Mouse (Mus musculus): Measurements from ENCODE around the gene Angptl8. TPM values are rescaled to one million over a fixed set of nuclear protein-coding genes. Genes with fewer than 3 reads are reported as not detected.
"Not testable (repeated sequence)": the region's sequence is repeated elsewhere in the genome, so short reads cannot be mapped to it uniquely, and the experiment has no call there.

The Angptl8 gene
- total RNA-seq (2012; rRNA removed), result 0.48 TPM in 1 of 2 replicates, not detected in the other

GRCm38 (mm10) chr9:21835258-21835912 is at the start of gene Angptl8:
Gene Angptl8 (plus strand): TSS chr9:21835510.
- no peak for DNase-seq (ENCODE audit: low read depth, low spot score)
- Histone ChIP-seq H3K36me3 (ENCODE audit: control insufficient read depth, insufficient read depth, low read length, poor library complexity, severe bottlenecking) (peaks cover 81% of the 10 kb centered on the region), H3K27ac (ENCODE audit: insufficient read depth, low read depth, low read length, poor library complexity, severe bottlenecking) (no peak within 1 kb of the TSS), H3K4me1 (ENCODE audit: control insufficient read depth in 2 of 2, insufficient read depth in 2 of 2, low read length in 2 of 2, poor library complexity in 1 of 2) (peaks cover 3 to 30% of the 10 kb centered on the region in 2 experiments; a peak in 3 of 4 replicates), H3K9me3 (ENCODE audit: control insufficient read depth, insufficient read depth, low read depth, low read length) (no peaks in the 10 kb centered on the region), H3K4me3 (ENCODE audit: insufficient read depth in 1 of 2, low read depth in 1 of 2, low read length in 2 of 2, poor library complexity in 1 of 2, severe bottlenecking in 1 of 2) (no peak within 1 kb of the TSS), H3K9ac (ENCODE audit: insufficient read depth, low read depth, low read length, poor library complexity, severe bottlenecking) (peak within 1 kb of the TSS; percentile 8; the same call in 1 of the 2 replicates)
- TF ChIP-seq MAFK (IDR thresholded peaks at IDR 0.05; ENCODE audit: insufficient read depth, low read depth, low read length) (no peak), HCFC1 (IDR thresholded peaks at IDR 0.05; ENCODE audit: borderline replicate concordance, insufficient read depth, low read length) (no peak), CHD2 (IDR thresholded peaks at IDR 0.05; ENCODE audit: low read depth, low read length) (no peak), ZC3H11A (IDR thresholded peaks at IDR 0.05; ENCODE audit: borderline replicate concordance, low read depth, low read length) (no peak), ZNF384 (IDR thresholded peaks at IDR 0.05; ENCODE audit: low read depth, low read length) (no peak)
- in situ Hi-C loops (cut with MboI; ENCODE audit: low sequenced_read_pairs in 2 of 2, unreplicated experiment in 2 of 2), result no loop called here

- Histone ChIP-seq H3K36me3 (ENCODE audit: control insufficient read depth, insufficient read depth, low read length, poor library complexity, severe bottlenecking) (peaks cover 27% of the 10 kb centered on the region), H3K27ac (ENCODE audit: insufficient read depth, low read depth, low read length, poor library complexity, severe bottlenecking) (0 out of 2 replicates have a peak overlapping the region, but pooled peaks have one; percentile 39)
- not testable (repeated sequence) for DNase-seq (ENCODE audit: low read depth, low spot score)
Observed at GRCm38 (mm10) chr9:21786309-21786708, 49.0 kb upstream of the Angptl8 start.

GRCm38 (mm10) chr9:21786906-21787305 is 48.4 kb upstream of the Angptl8 start:
- peak overlapping the region; percentile 83 for H3K27ac ChIP-seq (ENCODE audit: insufficient read depth, low read depth, low read length, poor library complexity, severe bottlenecking)
- 0 out of 4 replicates have a peak overlapping the region, but pooled peaks of 1 of the 2 experiments have one; percentile 3 for H3K4me3 ChIP-seq (ENCODE audit: insufficient read depth in 1 of 2, low read depth in 1 of 2, low read length in 2 of 2, poor library complexity in 1 of 2, severe bottlenecking in 1 of 2)

More at GRCm38 (mm10) chr9:21786309-21786708, 49.0 kb upstream of the Angptl8 start:
- not testable (repeated sequence) for H3K9ac ChIP-seq (ENCODE audit: insufficient read depth, low read depth, low read length, poor library complexity, severe bottlenecking); H3K9me3 ChIP-seq (ENCODE audit: control insufficient read depth, insufficient read depth, low read depth, low read length); H3K4me3 ChIP-seq (ENCODE audit: insufficient read depth in 1 of 2, low read depth in 1 of 2, low read length in 2 of 2, poor library complexity in 1 of 2, severe bottlenecking in 1 of 2)
- TF ChIP-seq ZNF384 (IDR thresholded peaks at IDR 0.05; ENCODE audit: low read depth, low read length), result peak; percentile 64; the same call in 1 of the 2 replicates
- peaks cover 6 to 10% of the 10 kb centered on the region in 2 experiments for H3K4me1 ChIP-seq (ENCODE audit: control insufficient read depth in 2 of 2, insufficient read depth in 2 of 2, low read length in 2 of 2, poor library complexity in 1 of 2)
- in situ Hi-C loops (cut with MboI; ENCODE audit: low sequenced_read_pairs in 2 of 2, unreplicated experiment in 2 of 2), result loop anchor here in 1 of 2 experiments (10.0 kb wide), 1 partner anchor 438 kb away; the partner anchor contains the start of gene Zfp809

GRCm38 (mm10) chr9:21787654-21788053 is 47.7 kb upstream of the Angptl8 start:
- Histone ChIP-seq H3K27ac (ENCODE audit: insufficient read depth, low read depth, low read length, poor library complexity, severe bottlenecking) (peak overlapping the region; percentile 83), H3K4me1 (ENCODE audit: control insufficient read depth in 2 of 2, insufficient read depth in 2 of 2, low read length in 2 of 2, poor library complexity in 1 of 2) (peaks cover 8 to 10% of the 10 kb centered on the region in 2 experiments), H3K36me3 (ENCODE audit: control insufficient read depth, insufficient read depth, low read length, poor library complexity, severe bottlenecking) (peaks cover 36% of the 10 kb centered on the region), H3K4me3 (ENCODE audit: insufficient read depth in 1 of 2, low read depth in 1 of 2, low read length in 2 of 2, poor library complexity in 1 of 2, severe bottlenecking in 1 of 2) (peak overlapping the region; percentile 7 to 8; a peak in 2 of 4 replicates), H3K9me3 (ENCODE audit: control insufficient read depth, insufficient read depth, low read depth, low read length) (no peaks in the 10 kb centered on the region), H3K9ac (ENCODE audit: insufficient read depth, low read depth, low read length, poor library complexity, severe bottlenecking) (peak overlapping the region; percentile 38; the same call in 1 of the 2 replicates)
- no peak for DNase-seq (ENCODE audit: low read depth, low spot score)
- TF ChIP-seq ZNF384 (IDR thresholded peaks at IDR 0.05; ENCODE audit: low read depth, low read length), result no peak
- no peak for TF ChIP-seq ZC3H11A (IDR thresholded peaks at IDR 0.05; ENCODE audit: borderline replicate concordance, low read depth, low read length)
- no peak for TF ChIP-seq HCFC1 (IDR thresholded peaks at IDR 0.05; ENCODE audit: borderline replicate concordance, insufficient read depth, low read length)
- no peak for TF ChIP-seq MAFK (IDR thresholded peaks at IDR 0.05; ENCODE audit: insufficient read depth, low read depth, low read length)
- no peak for TF ChIP-seq CHD2 (IDR thresholded peaks at IDR 0.05; ENCODE audit: low read depth, low read length)
- in situ Hi-C loops (cut with MboI; ENCODE audit: low sequenced_read_pairs in 2 of 2, unreplicated experiment in 2 of 2), result loop anchor here in 1 of 2 experiments (10.0 kb wide), 1 partner anchor 437 kb away; the partner anchor contains the start of gene Zfp809

More at GRCm38 (mm10) chr9:21786906-21787305, 48.4 kb upstream of the Angptl8 start:
- TF ChIP-seq ZC3H11A (IDR thresholded peaks at IDR 0.05; ENCODE audit: borderline replicate concordance, low read depth, low read length), result no peak; the same call in 1 of the 2 replicates
- TF ChIP-seq ZNF384 (IDR thresholded peaks at IDR 0.05; ENCODE audit: low read depth, low read length), result peak; percentile 28; the same call in 1 of the 2 replicates
- TF ChIP-seq CHD2 (IDR thresholded peaks at IDR 0.05; ENCODE audit: low read depth, low read length), result no peak
- peak; percentile 87 for DNase-seq (ENCODE audit: low read depth, low spot score)
- peaks cover 6 to 10% of the 10 kb centered on the region in 2 experiments for H3K4me1 ChIP-seq (ENCODE audit: control insufficient read depth in 2 of 2, insufficient read depth in 2 of 2, low read length in 2 of 2, poor library complexity in 1 of 2)
- H3K9ac ChIP-seq (ENCODE audit: insufficient read depth, low read depth, low read length, poor library complexity, severe bottlenecking), result peak overlapping the region; percentile 38; the same call in 1 of the 2 replicates
- H3K36me3 ChIP-seq (ENCODE audit: control insufficient read depth, insufficient read depth, low read length, poor library complexity, severe bottlenecking), result peaks cover 32% of the 10 kb centered on the region
- in situ Hi-C loops (cut with MboI; ENCODE audit: low sequenced_read_pairs in 2 of 2, unreplicated experiment in 2 of 2), result loop anchor here in 1 of 2 experiments (10.0 kb wide), 1 partner anchor 438 kb away; the partner anchor contains the start of gene Zfp809
- no peaks in the 10 kb centered on the region for H3K9me3 ChIP-seq (ENCODE audit: control insufficient read depth, insufficient read depth, low read depth, low read length)

All from ES-E14 (cell line).